Mouse (Mus musculus) midbrain, postnatal 0 days (tissue): ENCODE measurements around the gene Srsf3. TPM values are rescaled to one million over a fixed set of nuclear protein-coding genes. Genes with fewer than 3 reads are reported as not detected.

Source experiments
- ATAC-seq: fragments of 200-750 bp; cut with Nextera tagmentation; 2 replicates; pipeline ENCODE4 v1.8.0; 2017; ENCODE audit warnings: moderate number of reproducible peaks, mild to moderate bottlenecking, moderate TSS enrichment, moderate library complexity; ENCODE audit not compliant: low FRiP score
- DNase-seq: peaks from one replicate; pipeline ENCODE4 v3.0.0-alpha.2; 2015; ENCODE audit warnings: low spot score
- H3K27ac ChIP-seq: fragments of 300-500 bp; sonication (generic); 2 replicates; pipeline ENCODE4 v1.5.1; 2014; ENCODE audit warnings: low read depth, mild to moderate bottlenecking, low read length, mixed read lengths
- H3K27me3 ChIP-seq: fragments of 300-500 bp; sonication (generic); 2 replicates; pipeline ENCODE4 v1.6.1; 2014; ENCODE audit warnings: low read length, control low read depth, mixed read lengths; ENCODE audit not compliant: insufficient read depth
- H3K36me3 ChIP-seq: fragments of 300-500 bp; sonication (generic); 2 replicates; pipeline ENCODE4 v1.6.1; 2014; ENCODE audit warnings: low read length, control low read depth, mixed read lengths; ENCODE audit not compliant: insufficient read depth
- H3K4me1 ChIP-seq: fragments of 300-500 bp; sonication (generic); 2 replicates; pipeline ENCODE4 v1.6.1; 2014; ENCODE audit warnings: mild to moderate bottlenecking, control low read depth, antibody characterized with exemption, low read length, mixed read lengths; ENCODE audit not compliant: insufficient read depth
- H3K4me2 ChIP-seq: fragments of 300-500 bp; sonication (generic); 2 replicates; pipeline ENCODE4 v1.6.1; 2014; ENCODE audit warnings: low read depth, mild to moderate bottlenecking, low read length, mixed read lengths; ENCODE audit not compliant: poor library complexity, severe bottlenecking
- H3K4me3 ChIP-seq: fragments of 300-500 bp; sonication (generic); 2 replicates; pipeline ENCODE4 v1.5.1; 2014; ENCODE audit warnings: low read depth, mild to moderate bottlenecking, low read length, moderate library complexity
- H3K9ac ChIP-seq: fragments of 300-500 bp; sonication (generic); replicated peaks from 2 replicates; pipeline ENCODE4 v1.6.1; 2014; ENCODE audit warnings: mild to moderate bottlenecking, low read length, moderate library complexity, mixed read lengths; ENCODE audit not compliant: poor library complexity, severe bottlenecking
- H3K9me3 ChIP-seq: fragments of 300-500 bp; sonication (generic); 2 replicates; pipeline ENCODE4 v1.6.1; 2016; ENCODE audit warnings: low read length, control low read depth
- CTCF ChIP-seq: IDR thresholded peaks from 2 replicates; pipeline ENCODE4 v1.5.1; 2016; ENCODE audit warnings: antibody characterized with exemption, mild to moderate bottlenecking
- WGBS: fragments of 180-500 bp; shearing (Covaris S2); extraction: QIAGEN DNeasy Blood & Tissue Kit; methylation state at CpG from one replicate; pipeline ENCODE4 v1.1.7; 2014; 5-methylcytosine and 5-hydroxymethylcytosine counted together
- polyA plus RNA-seq: library from polyadenylated mRNA; unstranded; fragments of >200 nt; fragmentation: Nextera tagmentation; extraction: Ambion mirVana; gene quantifications from 2 replicates; pipeline ENCODE4 v1.2.1, GENCODE M21; 2015
- total RNA-seq: library from RNA; depleted of rRNA; stranded (reverse); fragments of >200 nt; gene quantifications from 2 replicates; pipeline ENCODE4 v1.2.3, GENCODE M21; 2014

The Srsf3 gene
- total and polyA plus RNA-seq, 2 experiments from 2014 or later = 119 to 296 TPM

- TF ChIP-seq CTCF = no peak
- WGBS = 78% methylated on average over 8 of the region's 8 CpGs
- 0 out of 2 replicates have a peak, but pooled peaks cover 2% of the 10 kb centered on the region for H3K4me1 ChIP-seq
- H3K27ac ChIP-seq = no peak overlapping the region
- ATAC-seq (no peak), DNase-seq (no peak)
- H3K9ac ChIP-seq = no peak overlapping the region
- H3K27me3 ChIP-seq = no peaks in the 10 kb centered on the region
- H3K9me3 ChIP-seq = no peaks in the 10 kb centered on the region
- no peak overlapping the region for H3K4me2 ChIP-seq
- 0 out of 2 replicates have a peak, but pooled peaks cover 1% of the 10 kb centered on the region for H3K36me3 ChIP-seq
- H3K4me3 ChIP-seq = no peak overlapping the region
Measured at GRCm38 (mm10) chr17:29058487-29058886, 26.1 kb downstream of the Srsf3 start.

GRCm38 (mm10) chr17:29059581-29059980 lies 27.2 kb downstream of the Srsf3 start:
- TF ChIP-seq CTCF = no peak
- DNase-seq (no peak), ATAC-seq (no peak)
- H3K9ac ChIP-seq = no peak overlapping the region
- H3K9me3 ChIP-seq = no peaks in the 10 kb centered on the region
- H3K36me3 ChIP-seq = no peaks in the 10 kb centered on the region
- no peaks in the 10 kb centered on the region for H3K27me3 ChIP-seq
- H3K4me3 ChIP-seq = no peak overlapping the region
- no peak overlapping the region for H3K27ac ChIP-seq
- WGBS = 93% methylated on average over 3 of the region's 3 CpGs
- H3K4me1 ChIP-seq = 0 out of 2 replicates have a peak, but pooled peaks cover 2% of the 10 kb centered on the region
- H3K4me2 ChIP-seq = no peak overlapping the region

GRCm38 (mm10) chr17:29060946-29061345 lies 28.5 kb downstream of the Srsf3 start:
- no peak for TF ChIP-seq CTCF
- H3K4me2 ChIP-seq = no peak overlapping the region
- no peak overlapping the region for H3K9ac ChIP-seq
- no peak overlapping the region for H3K4me3 ChIP-seq
- no peaks in the 10 kb centered on the region for H3K27me3 ChIP-seq
- DNase-seq (no peak), ATAC-seq (no peak)
- H3K9me3 ChIP-seq = no peaks in the 10 kb centered on the region
- H3K4me1 ChIP-seq = 0 out of 2 replicates have a peak, but pooled peaks cover 2% of the 10 kb centered on the region
- no peaks in the 10 kb centered on the region for H3K36me3 ChIP-seq
- no peak overlapping the region for H3K27ac ChIP-seq
- WGBS = 89% methylated on average over 9 of the region's 9 CpGs

GRCm38 (mm10) chr17:29062119-29063035 lies 29.9 kb downstream of the Srsf3 start:
- H3K4me1 ChIP-seq = 0 out of 2 replicates have a peak, but pooled peaks cover 2% of the 10 kb centered on the region
- ATAC-seq (no peak), DNase-seq (peak; percentile 40)
- 44% methylated on average over 13 of the region's 13 CpGs for WGBS
- H3K27ac ChIP-seq = no peak overlapping the region
- no peaks in the 10 kb centered on the region for H3K36me3 ChIP-seq
- no peak overlapping the region for H3K4me2 ChIP-seq
- no peak for TF ChIP-seq CTCF
- H3K9ac ChIP-seq = no peak overlapping the region
- H3K27me3 ChIP-seq = no peaks in the 10 kb centered on the region
- no peaks in the 10 kb centered on the region for H3K9me3 ChIP-seq
- H3K4me3 ChIP-seq = no peak overlapping the region

GRCm38 (mm10) chr17:29063121-29063987 lies 30.9 kb downstream of the Srsf3 start:
- Histone ChIP-seq H3K27me3 (no peaks in the 10 kb centered on the region), H3K4me2 (no peak overlapping the region), H3K9me3 (no peaks in the 10 kb centered on the region), H3K36me3 (no peaks in the 10 kb centered on the region), H3K4me3 (no peak overlapping the region), H3K4me1 (0 out of 2 replicates have a peak, but pooled peaks cover 2% of the 10 kb centered on the region), H3K9ac (no peak overlapping the region), H3K27ac (no peak overlapping the region)
- DNase-seq = no peak
- no peak for TF ChIP-seq CTCF
- no peak for ATAC-seq
- 50% methylated on average over 8 of the region's 8 CpGs for WGBS
